Mouse (Mus musculus) urinary bladder, postnatal 14 days (tissue): ENCODE results near the gene Odf3.

Experiments used
- DNase-seq: peaks from one replicate; pipeline ENCODE4 v3.0.0; 2021; ENCODE audit warnings: low spot score

Odf3 gene

DNA sequence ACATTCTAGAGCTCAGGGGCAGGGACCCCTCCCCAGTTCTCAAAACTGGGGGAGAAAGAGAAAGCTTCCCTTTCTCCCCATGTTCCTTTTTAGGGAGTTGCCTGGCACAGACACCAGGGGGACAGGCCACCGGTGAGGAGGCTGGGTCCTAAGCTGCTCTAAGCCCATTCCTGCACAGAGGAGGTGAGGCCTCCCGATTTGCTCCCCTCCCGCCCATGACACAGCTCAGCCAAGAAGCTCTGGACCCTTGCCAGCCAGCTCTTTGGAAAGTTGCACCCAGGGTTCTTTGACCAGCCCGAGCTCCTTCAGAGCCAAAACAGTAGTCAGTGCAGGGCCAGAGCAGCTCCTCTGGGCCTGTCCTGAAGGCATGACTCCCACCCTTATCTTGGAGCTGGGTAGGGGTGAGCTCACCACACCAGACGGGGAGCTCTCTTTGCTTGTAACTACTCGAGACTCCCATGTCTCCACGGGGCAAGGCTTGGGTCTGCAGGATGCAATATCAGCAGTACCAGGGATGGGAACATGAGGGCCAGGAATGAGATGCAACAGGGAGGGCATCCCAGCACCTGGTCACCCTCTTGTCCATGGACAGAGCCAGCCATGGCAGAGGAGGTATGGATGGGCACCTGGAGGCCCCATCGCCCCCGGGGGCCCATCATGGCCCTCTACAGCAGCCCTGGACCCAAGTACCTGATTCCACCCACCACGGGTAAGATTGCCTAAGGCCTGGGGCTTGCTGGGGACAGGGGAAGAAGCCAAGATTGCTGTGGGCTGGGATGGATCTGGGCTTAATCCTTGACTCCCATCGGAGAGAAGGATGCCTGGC is at the start of gene Odf3:
Odf3 (plus strand) TSS at position 51 of the 826 bp plus-strand sequence.
- DNase-seq: peak; percentile 43

DNA sequence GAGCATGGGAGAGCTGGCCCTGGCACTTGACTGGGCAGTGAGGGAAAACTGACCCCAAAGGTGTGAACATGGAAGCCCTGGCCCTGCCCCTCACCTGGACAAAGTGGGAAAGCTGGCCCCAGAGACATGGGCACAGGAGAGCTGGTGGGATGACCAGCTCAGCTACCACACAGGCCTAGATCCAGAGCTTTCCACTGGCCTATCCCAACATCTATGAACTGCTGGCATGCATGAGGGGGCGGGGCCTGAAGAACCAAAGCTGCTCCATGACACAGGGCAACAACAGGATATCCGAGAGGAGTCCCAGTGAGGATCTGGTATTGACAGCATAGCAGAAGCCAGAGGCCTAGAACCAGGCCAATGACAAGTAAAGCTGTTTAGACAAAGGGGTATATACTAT is 49.4 kb upstream of the Odf3 start:
- no peak for DNase-seq

GRCm38 (mm10) chr7:140802629-140803028 is 45.0 kb upstream of the Odf3 start:
- no peak for DNase-seq

GRCm38 (mm10) chr7:140805704-140806103 is 41.9 kb upstream of the Odf3 start:
- peak; percentile 44 for DNase-seq

- DNase-seq: no peak
Observed at GRCm38 (mm10) chr7:140810496-140810895, 37.1 kb upstream of the Odf3 start.

- no peak for DNase-seq
Observed at GRCm38 (mm10) chr7:140811714-140812113, 35.9 kb upstream of the Odf3 start.

GRCm38 (mm10) chr7:140812850-140813249 is 34.8 kb upstream of the Odf3 start:
- DNase-seq: no peak

DNA sequence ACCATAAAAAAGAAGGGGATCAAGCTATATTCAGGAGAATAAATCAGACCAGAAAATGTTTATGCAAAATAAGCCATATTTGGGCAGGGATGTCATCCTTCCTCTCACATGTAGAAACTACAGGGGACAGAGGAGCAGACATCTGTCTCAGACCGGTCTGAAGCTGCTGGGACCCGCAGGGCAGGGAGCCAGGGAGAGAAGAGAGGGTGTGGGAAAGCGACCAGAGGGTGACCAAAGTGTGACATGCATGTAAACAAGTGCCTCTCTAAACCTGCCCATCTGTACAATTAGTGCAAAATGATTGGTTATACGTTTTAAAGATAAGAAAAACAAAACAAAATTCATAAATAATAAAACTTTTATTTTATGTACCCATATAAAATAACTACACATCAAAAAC is 27.4 kb upstream of the Odf3 start:
- DNase-seq: no peak

- DNase-seq: no peak
Observed at GRCm38 (mm10) chr7:140821305-140821652, 26.3 kb upstream of the Odf3 start.

DNA sequence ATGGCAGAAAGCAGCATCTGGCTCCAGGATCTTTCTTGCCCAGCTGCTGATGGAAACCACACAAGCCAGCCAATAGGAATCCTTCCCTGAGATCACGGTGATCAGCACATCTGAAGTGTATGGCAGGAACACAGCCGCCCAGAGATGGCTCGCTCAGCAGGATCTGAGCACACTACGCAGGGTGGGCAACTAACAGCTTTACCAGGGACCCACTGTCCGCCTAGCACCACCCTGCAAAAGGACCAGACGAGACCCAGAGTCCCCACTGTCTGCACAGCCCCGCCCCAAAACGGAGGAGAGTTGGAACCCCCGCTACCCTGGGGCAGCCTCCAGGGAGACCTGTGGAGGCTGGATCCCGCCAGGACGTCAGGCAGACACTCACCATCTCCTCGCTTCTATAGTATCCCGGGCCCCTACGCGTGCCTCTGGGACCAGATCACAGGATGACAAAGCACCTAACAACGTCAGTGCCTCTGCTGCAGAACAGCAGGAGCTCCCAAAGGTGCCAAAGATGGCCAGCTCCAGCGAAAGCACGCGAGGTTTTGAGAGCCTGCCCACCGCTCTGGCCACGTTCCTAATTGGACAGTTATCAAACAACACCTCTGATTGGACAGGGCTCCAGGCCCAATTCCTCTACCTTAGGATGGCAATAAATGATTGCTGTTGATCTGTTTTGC is 25.8 kb upstream of the Odf3 start, which contains the start of gene Zfp941:
Zfp941 (minus strand) TSS at position 526 of the 677 bp plus-strand sequence.
- DNase-seq: no peak

- DNase-seq: no peak
Observed at GRCm38 (mm10) chr7:140822731-140823130, 24.9 kb upstream of the Odf3 start.

GRCm38 (mm10) chr7:140828171-140828881 is 19.3 kb upstream of the Odf3 start:
- no peak for DNase-seq

DNA sequence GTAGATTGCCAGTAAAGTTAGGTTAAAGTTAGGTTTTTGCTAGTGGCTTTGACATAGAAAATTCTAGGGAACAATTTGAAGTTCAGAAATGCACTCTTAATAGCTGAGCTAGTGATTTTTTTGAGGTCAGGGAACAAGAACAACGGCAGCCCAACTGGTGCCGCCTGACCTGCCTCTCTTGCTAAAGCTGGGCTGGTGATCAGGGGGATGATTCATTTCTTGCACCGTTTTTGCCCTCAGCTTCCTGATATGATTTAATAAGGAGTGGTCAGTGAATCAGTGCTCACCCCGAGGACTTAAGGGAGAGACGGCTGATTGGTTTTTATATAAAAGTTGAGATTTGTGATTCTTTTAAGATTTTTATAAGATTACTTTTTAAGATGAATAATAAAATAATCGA is 16.2 kb upstream of the Odf3 start:
- no peak for DNase-seq

- DNase-seq: no peak
Observed at GRCm38 (mm10) chr7:140833341-140833740, 14.3 kb upstream of the Odf3 start.

DNA sequence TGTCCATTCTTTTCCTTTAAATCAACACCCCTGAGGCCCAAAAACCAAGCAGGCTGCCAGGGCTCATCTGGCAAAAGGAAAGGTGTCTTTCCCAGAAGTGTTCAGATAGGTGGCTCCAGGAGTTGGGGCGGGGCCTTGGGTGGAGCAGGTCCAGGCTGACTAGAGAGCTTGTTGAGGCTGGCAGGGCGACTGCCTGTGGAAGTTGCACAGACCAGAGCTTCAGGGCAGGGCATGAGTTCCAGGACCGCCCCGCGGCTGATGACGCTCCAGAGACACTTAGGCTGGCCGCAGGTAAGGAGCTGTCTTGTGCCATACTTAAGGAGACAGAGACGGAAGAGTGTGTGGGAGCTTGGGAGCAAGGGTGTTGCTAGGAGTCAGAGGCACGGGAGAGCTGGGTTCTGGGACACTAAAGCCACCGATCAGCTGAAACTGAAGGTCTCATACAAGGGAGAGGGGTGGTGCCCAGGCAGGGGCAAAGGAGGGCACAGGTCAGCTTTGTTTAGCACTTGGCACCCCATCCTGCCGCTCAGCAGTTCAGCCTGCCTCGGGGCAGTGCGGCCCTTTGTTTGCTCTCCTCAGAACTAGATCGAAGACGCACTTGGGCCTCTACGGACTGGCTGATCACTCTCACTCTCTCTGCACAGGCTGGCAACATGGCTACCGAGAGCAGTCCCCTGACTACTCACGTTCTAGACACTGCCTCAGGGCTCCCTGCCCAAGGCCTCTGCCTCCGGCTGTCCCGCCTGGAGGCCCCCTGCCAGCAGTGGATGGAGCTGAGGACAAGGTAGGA is 12.4 kb upstream of the Odf3 start, which contains the start of gene Urah:
Urah (plus strand) TSS at position 51 of the 790 bp plus-strand sequence.
- DNase-seq: peak; percentile 77

DNA sequence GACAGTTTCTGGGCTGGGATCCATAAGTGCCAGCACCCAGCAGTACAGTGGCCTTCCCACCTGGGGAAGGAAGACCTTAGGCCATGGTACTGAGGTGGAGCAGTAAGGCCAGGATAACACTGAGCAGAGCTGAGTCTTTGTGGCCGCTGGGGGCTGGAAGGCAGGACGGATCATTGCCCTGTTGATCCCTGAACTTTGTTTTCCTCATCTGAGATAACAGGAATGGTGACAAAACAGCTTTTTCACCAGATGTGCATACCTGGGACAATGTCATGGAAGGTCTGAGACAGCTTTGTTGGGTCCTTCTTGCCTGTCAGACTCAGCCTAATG is 11.9 kb upstream of the Odf3 start:
- no peak for DNase-seq

DNA sequence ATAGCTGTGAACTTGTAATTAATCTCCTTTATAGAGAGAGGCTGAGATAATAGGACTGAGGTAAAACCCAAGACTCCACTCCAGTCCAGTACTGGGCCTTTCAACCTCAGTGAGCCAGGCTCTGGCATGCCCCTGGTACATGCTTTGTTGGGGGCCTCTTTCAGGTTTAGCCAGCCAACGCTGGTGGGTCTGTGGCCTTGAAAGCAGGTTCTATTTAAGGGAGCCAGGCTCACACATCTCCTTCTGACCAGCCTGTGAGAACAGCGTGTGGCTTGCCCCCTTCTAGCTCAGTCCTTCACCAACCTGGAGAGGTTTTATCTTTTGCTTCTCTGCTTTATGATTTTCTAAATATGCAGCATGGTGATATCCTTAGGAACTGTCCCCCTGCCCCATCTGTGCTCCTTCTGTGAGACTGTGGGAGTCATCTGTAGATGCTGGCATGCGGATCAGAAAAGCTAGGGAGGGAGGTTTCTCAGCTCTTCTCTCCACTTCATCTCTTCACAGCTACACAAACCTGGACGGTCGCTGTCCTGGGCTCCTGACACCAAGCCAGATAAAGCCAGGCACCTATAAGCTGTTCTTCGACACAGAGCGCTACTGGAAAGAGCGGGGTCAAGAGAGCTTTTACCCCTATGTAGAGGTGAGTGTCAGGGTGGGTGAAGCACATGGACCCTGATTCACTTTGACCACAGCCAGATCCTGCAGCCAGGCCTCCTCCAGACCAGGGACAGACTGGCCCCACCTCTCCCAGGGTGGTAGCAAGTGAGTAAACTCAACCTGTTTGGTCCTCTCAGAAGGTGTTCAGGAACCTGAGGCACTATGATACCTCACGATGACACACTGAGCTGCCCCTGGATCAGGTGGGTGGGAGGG is 11.1 kb upstream of the Odf3 start:
- no peak for DNase-seq

- DNase-seq: no peak
Observed at GRCm38 (mm10) chr7:140839556-140839955, 8.0 kb upstream of the Odf3 start.

DNA sequence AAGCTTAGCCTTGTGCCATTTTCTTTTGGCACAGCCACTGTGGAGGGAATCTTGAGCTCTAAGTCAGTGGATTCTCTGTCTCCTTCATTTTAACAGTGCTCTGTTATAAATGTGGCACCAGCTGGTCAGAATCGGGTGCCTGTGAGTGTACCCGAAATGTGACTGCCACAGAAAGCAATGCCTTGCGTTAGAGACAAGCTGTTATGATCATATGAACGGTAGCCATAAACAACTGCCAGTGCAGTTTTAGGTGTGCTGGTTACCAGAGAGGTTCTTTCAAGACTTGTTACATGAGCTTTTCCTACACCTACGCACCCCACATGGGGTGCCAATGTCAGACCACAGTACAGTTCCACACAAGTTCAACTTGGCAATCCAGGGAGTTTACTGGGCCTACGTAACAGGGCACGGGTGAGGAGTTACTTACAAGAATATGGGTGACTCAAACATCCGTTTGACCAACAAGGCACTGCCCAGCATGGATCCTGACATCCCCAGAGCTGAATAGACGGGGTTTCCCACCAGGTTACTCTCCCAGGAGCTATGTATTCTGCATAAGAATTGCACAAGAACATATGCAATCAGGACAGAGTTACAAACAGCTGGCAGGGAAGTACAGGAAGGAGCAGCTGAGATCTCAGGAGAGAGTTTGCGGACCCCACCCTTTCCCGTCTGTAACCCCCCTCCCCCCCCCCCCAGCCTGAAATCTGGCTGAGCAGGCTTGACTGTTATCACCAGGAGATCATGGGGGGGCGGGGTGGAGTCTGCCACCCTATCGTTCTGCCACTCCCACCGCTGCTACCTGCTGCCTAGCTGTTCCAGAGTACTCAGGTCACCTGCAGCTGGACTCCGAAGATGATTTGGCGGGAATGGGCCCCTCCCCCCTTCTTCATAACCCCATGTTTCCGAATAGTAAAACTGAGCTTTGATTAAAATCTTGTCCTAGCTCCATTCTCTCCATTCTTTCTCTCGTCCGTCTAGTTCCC is 6.6 kb upstream of the Odf3 start:
- DNase-seq: peak; percentile 53

DNA sequence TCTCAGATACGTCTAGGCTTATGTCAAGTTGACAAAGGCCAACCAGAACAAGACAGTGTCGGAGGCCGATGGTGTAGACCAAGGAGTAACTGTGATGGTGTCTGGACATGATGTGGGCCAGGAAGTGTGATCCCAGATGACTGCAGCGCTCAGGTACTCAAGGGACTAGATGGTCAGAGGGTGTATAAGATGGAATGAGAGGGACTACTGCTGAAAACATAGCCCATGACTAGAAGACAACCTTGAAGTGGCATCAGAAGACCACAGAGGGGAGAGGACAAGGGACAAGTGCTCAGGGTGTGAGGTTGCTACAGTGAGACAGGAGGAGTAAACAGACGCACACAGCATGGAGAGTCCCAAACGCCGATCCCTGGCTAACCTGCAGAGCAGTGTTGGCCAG is 3.8 kb upstream of the Odf3 start:
- no peak for DNase-seq
